Mouse (Mus musculus): ENCODE data around the gene Kpna7.

DNA sequence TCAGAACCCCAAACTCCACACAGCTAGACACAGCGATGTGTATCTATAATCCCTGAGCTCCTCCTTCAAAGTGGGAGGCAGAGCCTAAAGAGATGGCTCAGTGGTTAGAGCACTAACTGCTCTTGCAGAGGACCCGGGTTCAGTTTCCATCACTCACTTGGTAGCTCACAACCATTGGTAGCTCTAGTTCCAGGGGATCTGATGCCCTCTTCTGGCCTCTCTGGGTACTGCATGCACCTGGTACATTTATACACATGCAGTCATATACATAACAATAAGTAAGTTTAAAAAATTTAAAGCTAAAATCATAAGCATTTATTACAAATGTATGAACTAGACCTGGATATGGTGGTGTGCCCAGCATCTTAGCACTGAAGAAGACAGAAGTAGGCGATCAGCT, 100.6 kb downstream of the Kpna7 start:
- TF ChIP-seq TCF12 (IDR thresholded peaks at IDR 0.05; ENCODE audit: insufficient read depth, poor library complexity, severe bottlenecking) (no peak), POLR2AphosphoS2 (IDR thresholded peaks at IDR 0.05; ENCODE audit: insufficient read length, low read depth) (no peak), MAX (IDR thresholded peaks at IDR 0.05; ENCODE audit: low read depth) (no peak)
